8 mouse cellular contexts compared by ENCODE assay signal in the genomic region with DNA sequence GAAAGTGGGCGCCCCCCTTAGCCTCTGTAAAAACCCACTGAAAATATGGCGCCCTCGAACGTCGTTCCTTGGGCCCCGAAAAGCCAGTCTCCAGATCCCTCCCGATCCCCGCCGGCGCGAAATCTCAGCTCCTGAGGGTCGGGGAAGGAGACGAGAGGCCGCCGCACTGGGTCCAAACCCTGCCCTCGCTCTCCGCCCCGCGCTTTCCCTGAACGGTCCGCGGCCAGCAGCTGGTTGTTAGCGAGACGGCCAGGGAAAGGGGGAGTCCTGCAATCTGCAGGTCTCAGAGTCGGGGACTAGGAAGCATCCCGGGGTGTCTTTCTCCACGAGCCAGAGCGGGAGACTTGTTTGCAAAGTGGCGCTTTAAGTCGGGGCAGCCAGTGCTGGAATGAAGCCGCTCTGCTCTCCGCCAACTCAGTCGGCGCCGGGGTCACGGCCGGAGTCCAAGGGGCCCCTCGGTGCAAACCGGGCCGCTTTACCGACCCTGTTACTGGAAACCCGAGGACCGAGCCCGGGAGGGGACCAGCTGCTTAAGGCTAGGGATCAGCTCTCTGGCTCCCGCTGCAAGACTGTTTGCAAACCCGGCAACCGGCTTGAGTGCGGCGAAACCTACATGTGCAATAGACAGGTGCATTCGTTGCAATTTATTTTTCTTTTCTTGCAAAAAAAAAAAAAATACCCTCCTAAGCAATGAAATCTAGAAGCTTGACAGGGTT.
A peak's percentile ranks its signal among the peaks of the same experiment; 100 is the strongest.
DNase-seq lines count a peak whose midpoint lies in the region; ATAC-seq lines count a peak whose summit lies in the region.

No protein-coding gene starts in this region.

- no peaks in the 10 kb centered on the region for H3K36me3 ChIP-seq in embryonic facial prominence, embryonic 10.5 days (replicated peaks)
- no peaks in the 10 kb centered on the region for H3K36me3 ChIP-seq in limb, embryonic 15.5 days
- H3K36me3 ChIP-seq in neural tube, embryonic 12.5 days, result no peaks in the 10 kb centered on the region

- H3K4me3 ChIP-seq in embryonic facial prominence, embryonic 10.5 days, result peak overlapping the region; percentile 89
- peak overlapping the region; percentile 94 for H3K4me3 ChIP-seq in limb, embryonic 15.5 days
- H3K4me3 ChIP-seq in neural tube, embryonic 12.5 days, result peak overlapping the region; percentile 61

- DNase-seq in ovary, postnatal 10 days (ENCODE audit: low spot score), result peak; percentile 36
- DNase-seq in ovary, adult 18-20 months (ENCODE audit: low spot score), result no peak
- peak; percentile 76 for DNase-seq in embryonic facial prominence, embryonic 10.5 days (ENCODE audit: low spot score)
- DNase-seq in heart, adult 9 months (ENCODE audit: low spot score in 2 of 2), result peak; percentile 11 to 27
- peak; percentile 52 for DNase-seq in kidney, adult 9 months
- peak; percentile 42 for DNase-seq in urinary bladder, postnatal 25 days (ENCODE audit: low spot score)

- WGBS in embryonic facial prominence, embryonic 10.5 days, result under 1% methylated on average over 50 of the region's 50 CpGs
- WGBS in limb, embryonic 15.5 days, result under 1% methylated on average over 47 of the region's 50 CpGs
- under 1% methylated on average over 50 of the region's 50 CpGs for WGBS in neural tube, embryonic 12.5 days

- H3K4me2 ChIP-seq in limb, embryonic 15.5 days, result peak overlapping the region; percentile 96
- H3K4me2 ChIP-seq in neural tube, embryonic 12.5 days (replicated peaks), result peak overlapping the region; percentile 99

- peak; percentile 37; the same call in 1 of the 2 replicates for ATAC-seq in limb, embryonic 15.5 days (ENCODE audit: insufficient number of reproducible peaks, low FRiP score, low TSS enrichment, low read depth)
- ATAC-seq in neural tube, embryonic 12.5 days (ENCODE audit: low FRiP score, low read depth), result peak; percentile 15; the same call in 1 of the 2 replicates

- peaks cover 48% of the 10 kb centered on the region for H3K4me1 ChIP-seq in embryonic facial prominence, embryonic 10.5 days
- peaks cover 23% of the 10 kb centered on the region for H3K4me1 ChIP-seq in limb, embryonic 15.5 days
- peaks cover 16% of the 10 kb centered on the region for H3K4me1 ChIP-seq in neural tube, embryonic 12.5 days

- no peaks in the 10 kb centered on the region for H3K9me3 ChIP-seq in embryonic facial prominence, embryonic 10.5 days
- H3K9me3 ChIP-seq in limb, embryonic 15.5 days, result no peaks in the 10 kb centered on the region
- no peaks in the 10 kb centered on the region for H3K9me3 ChIP-seq in neural tube, embryonic 12.5 days

- H3K27me3 ChIP-seq in embryonic facial prominence, embryonic 10.5 days (replicated peaks; ENCODE audit: low read depth, poor library complexity, severe bottlenecking), result peaks cover 24% of the 10 kb centered on the region
- H3K27me3 ChIP-seq in limb, embryonic 15.5 days, result no peaks in the 10 kb centered on the region
- peaks cover 18% of the 10 kb centered on the region for H3K27me3 ChIP-seq in neural tube, embryonic 12.5 days (replicated peaks)

- peak overlapping the region; percentile 82 for H3K9ac ChIP-seq in limb, embryonic 15.5 days
- H3K9ac ChIP-seq in neural tube, embryonic 12.5 days, result peak overlapping the region; percentile 69

- peak overlapping the region; percentile 94 for H3K27ac ChIP-seq in embryonic facial prominence, embryonic 10.5 days (replicated peaks)
- peak overlapping the region; percentile 88 for H3K27ac ChIP-seq in limb, embryonic 15.5 days
- no peak overlapping the region for H3K27ac ChIP-seq in neural tube, embryonic 12.5 days
